Mouse (Mus musculus): ENCODE results near the gene 2310009B15Rik. TPM values are rescaled to one million over a fixed set of nuclear protein-coding genes. Genes with fewer than 3 reads are reported as not detected.

The 2310009B15Rik gene
- polyA plus RNA-seq, 1 experiment = 54.8 TPM

- TF ChIP-seq CTCF (IDR thresholded peaks at IDR 0.05; ENCODE audit: borderline replicate concordance, control insufficient read depth, extremely low read depth, insufficient read depth, low read length, poor library complexity) (no peak), POLR2A (IDR thresholded peaks at IDR 0.05; ENCODE audit: control insufficient read depth, extremely low read depth, insufficient read depth, low read length, poor library complexity) (no peak)
- Histone ChIP-seq H3K4me3 (ENCODE audit: control insufficient read depth, insufficient read depth, low read length) (no peak overlapping the region), H3K4me1 (replicated peaks; ENCODE audit: control insufficient read depth, insufficient read depth, low read length) (no peaks in the 10 kb centered on the region), H3K27ac (ENCODE audit: control insufficient read depth, insufficient read depth, low read length) (no peak overlapping the region), H3K36me3 (ENCODE audit: control insufficient read depth, insufficient read depth, low read length) (no peaks in the 10 kb centered on the region), H3K27me3 (ENCODE audit: control insufficient read depth, insufficient read depth, low read length) (no peaks in the 10 kb centered on the region)
- no peak for DNase-seq
- 97% methylated on average over 14 of the region's 14 CpGs for WGBS
These were observed 21.0 kb upstream of the 2310009B15Rik start for GRCm38 (mm10) chr1:138877470-138878254.

- H3K4me3 ChIP-seq (ENCODE audit: control insufficient read depth, insufficient read depth, low read length) = no peak overlapping the region
- DNase-seq = no peak
- no peaks in the 10 kb centered on the region for H3K27me3 ChIP-seq (ENCODE audit: control insufficient read depth, insufficient read depth, low read length)
- no peak overlapping the region for H3K27ac ChIP-seq (ENCODE audit: control insufficient read depth, insufficient read depth, low read length)
- 88% methylated on average over 16 of the region's 16 CpGs for WGBS
- H3K36me3 ChIP-seq (ENCODE audit: control insufficient read depth, insufficient read depth, low read length) = no peaks in the 10 kb centered on the region
- no peak for TF ChIP-seq POLR2A (IDR thresholded peaks at IDR 0.05; ENCODE audit: control insufficient read depth, extremely low read depth, insufficient read depth, low read length, poor library complexity)
- TF ChIP-seq CTCF (IDR thresholded peaks at IDR 0.05; ENCODE audit: borderline replicate concordance, control insufficient read depth, extremely low read depth, insufficient read depth, low read length, poor library complexity) = no peak
- H3K4me1 ChIP-seq (replicated peaks; ENCODE audit: control insufficient read depth, insufficient read depth, low read length) = no peaks in the 10 kb centered on the region
These were observed 19.9 kb upstream of the 2310009B15Rik start for GRCm38 (mm10) chr1:138876371-138877045.

DNA sequence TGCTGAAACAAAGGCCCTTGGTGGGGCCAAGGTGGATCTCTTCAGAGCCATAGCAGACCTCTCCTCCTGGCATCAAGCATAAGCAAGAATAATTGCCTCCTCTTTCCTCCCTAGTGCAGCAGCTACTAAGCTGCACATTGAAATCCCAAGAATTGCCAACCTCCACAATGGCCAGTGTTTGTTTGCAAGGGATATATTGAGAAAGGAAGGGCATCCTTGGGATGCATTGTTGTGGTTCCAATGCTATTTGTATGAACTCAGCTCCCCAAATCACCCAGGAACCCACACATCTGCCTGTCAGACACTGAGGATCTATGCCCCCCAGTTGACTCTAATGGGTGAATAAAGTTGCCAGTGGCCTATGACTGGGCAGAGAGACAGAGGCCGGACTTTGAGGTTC, 5.8 kb downstream of the 2310009B15Rik start:
- H3K4me3 ChIP-seq (ENCODE audit: control insufficient read depth, insufficient read depth, low read length) = no peak overlapping the region
- H3K27me3 ChIP-seq (ENCODE audit: control insufficient read depth, insufficient read depth, low read length) = peaks cover 19% of the 10 kb centered on the region
- H3K4me1 ChIP-seq (replicated peaks; ENCODE audit: control insufficient read depth, insufficient read depth, low read length) = peaks cover 22% of the 10 kb centered on the region
- 89% methylated on average over 1 of the region's 1 CpGs for WGBS
- TF ChIP-seq CTCF (IDR thresholded peaks at IDR 0.05; ENCODE audit: borderline replicate concordance, control insufficient read depth, extremely low read depth, insufficient read depth, low read length, poor library complexity) = no peak
- no peak for TF ChIP-seq POLR2A (IDR thresholded peaks at IDR 0.05; ENCODE audit: control insufficient read depth, extremely low read depth, insufficient read depth, low read length, poor library complexity)
- H3K36me3 ChIP-seq (ENCODE audit: control insufficient read depth, insufficient read depth, low read length) = no peaks in the 10 kb centered on the region
- DNase-seq = no peak
- no peak overlapping the region for H3K27ac ChIP-seq (ENCODE audit: control insufficient read depth, insufficient read depth, low read length)

GRCm38 (mm10) chr1:138850161-138850539, 6.5 kb downstream of the 2310009B15Rik start:
- no peaks in the 10 kb centered on the region for H3K36me3 ChIP-seq (ENCODE audit: control insufficient read depth, insufficient read depth, low read length)
- H3K4me3 ChIP-seq (ENCODE audit: control insufficient read depth, insufficient read depth, low read length) = no peak overlapping the region
- TF ChIP-seq CTCF (IDR thresholded peaks at IDR 0.05; ENCODE audit: borderline replicate concordance, control insufficient read depth, extremely low read depth, insufficient read depth, low read length, poor library complexity) (no peak), POLR2A (IDR thresholded peaks at IDR 0.05; ENCODE audit: control insufficient read depth, extremely low read depth, insufficient read depth, low read length, poor library complexity) (no peak)
- peaks cover 20% of the 10 kb centered on the region for H3K27me3 ChIP-seq (ENCODE audit: control insufficient read depth, insufficient read depth, low read length)
- WGBS = 100% methylated on average over 4 of the region's 4 CpGs
- no peak for DNase-seq
- no peak overlapping the region for H3K27ac ChIP-seq (ENCODE audit: control insufficient read depth, insufficient read depth, low read length)
- peaks cover 22% of the 10 kb centered on the region for H3K4me1 ChIP-seq (replicated peaks; ENCODE audit: control insufficient read depth, insufficient read depth, low read length)

- 38% methylated on average over 8 of the region's 8 CpGs for WGBS
- H3K27me3 ChIP-seq (ENCODE audit: control insufficient read depth, insufficient read depth, low read length) = peaks cover 20% of the 10 kb centered on the region
These were observed 7.0 kb downstream of the 2310009B15Rik start for GRCm38 (mm10) chr1:138849531-138850160.

GRCm38 (mm10) chr1:138848511-138849109, 8.0 kb downstream of the 2310009B15Rik start, which contains the start of gene Lhx9:
Gene Lhx9 (minus strand): TSS chr1:138848577.
- Histone ChIP-seq H3K27ac (ENCODE audit: control insufficient read depth, insufficient read depth, low read length) (no peak within 1 kb of the TSS), H3K27me3 (ENCODE audit: control insufficient read depth, insufficient read depth, low read length) (peaks cover 24% of the 10 kb centered on the region), H3K4me3 (ENCODE audit: control insufficient read depth, insufficient read depth, low read length) (no peak within 1 kb of the TSS), H3K36me3 (ENCODE audit: control insufficient read depth, insufficient read depth, low read length) (no peaks in the 10 kb centered on the region), H3K4me1 (replicated peaks; ENCODE audit: control insufficient read depth, insufficient read depth, low read length) (peaks cover 28% of the 10 kb centered on the region)
- no peak for DNase-seq
- TF ChIP-seq CTCF (IDR thresholded peaks at IDR 0.05; ENCODE audit: borderline replicate concordance, control insufficient read depth, extremely low read depth, insufficient read depth, low read length, poor library complexity) (no peak), POLR2A (IDR thresholded peaks at IDR 0.05; ENCODE audit: control insufficient read depth, extremely low read depth, insufficient read depth, low read length, poor library complexity) (no peak)
- 6% methylated on average over 33 of the region's 33 CpGs for WGBS

More at GRCm38 (mm10) chr1:138849531-138850160, 7.0 kb downstream of the 2310009B15Rik start:
- Histone ChIP-seq H3K36me3 (ENCODE audit: control insufficient read depth, insufficient read depth, low read length) (no peaks in the 10 kb centered on the region), H3K4me1 (replicated peaks; ENCODE audit: control insufficient read depth, insufficient read depth, low read length) (peaks cover 22% of the 10 kb centered on the region), H3K27ac (ENCODE audit: control insufficient read depth, insufficient read depth, low read length) (no peak overlapping the region), H3K4me3 (ENCODE audit: control insufficient read depth, insufficient read depth, low read length) (no peak overlapping the region)
- TF ChIP-seq POLR2A (IDR thresholded peaks at IDR 0.05; ENCODE audit: control insufficient read depth, extremely low read depth, insufficient read depth, low read length, poor library complexity) (no peak), CTCF (IDR thresholded peaks at IDR 0.05; ENCODE audit: borderline replicate concordance, control insufficient read depth, extremely low read depth, insufficient read depth, low read length, poor library complexity) (no peak)
- DNase-seq = no peak
